Mouse (Mus musculus): ENCODE results near the gene Synpo2. TPM values are rescaled to one million over a fixed set of nuclear protein-coding genes. Genes with fewer than 3 reads are reported as not detected.
A peak's percentile ranks its signal among the peaks of the same experiment; 100 is the strongest.

Gene Synpo2
- polyA plus RNA-seq (2014; fragmentation: Nextera tagmentation; extraction: Ambion mirVana) = 0.28 and 1.1 TPM in 2 replicates

- ATAC-seq (ENCODE audit: low FRiP score, low TSS enrichment) = no peak; the same call in 1 of the 2 replicates
- Histone ChIP-seq H3K4me2 (ENCODE audit: low read length) (peak within 1 kb of the TSS; percentile 89), H3K27ac (replicated peaks; ENCODE audit: low read depth, low read length) (no peak within 1 kb of the TSS), H3K4me1 (ENCODE audit: control insufficient read depth, insufficient read depth, low read length) (peaks cover 11% of the 10 kb centered on the region; the same call in 1 of the 2 replicates), H3K9me3 (ENCODE audit: control insufficient read depth, low read length) (no peaks in the 10 kb centered on the region), H3K4me3 (replicated peaks; ENCODE audit: low read depth, low read length) (peak within 1 kb of the TSS; percentile 45), H3K9ac (replicated peaks; ENCODE audit: low read length) (peak within 1 kb of the TSS; percentile 45; the same call in 1 of the 2 replicates), H3K36me3 (ENCODE audit: control insufficient read depth, insufficient read depth, low read length) (no peaks in the 10 kb centered on the region), H3K27me3 (ENCODE audit: control insufficient read depth, insufficient read depth, low read length) (peaks cover 9% of the 10 kb centered on the region; the same call in 1 of the 2 replicates)
- DNase-seq = peak; percentile 71
- under 1% methylated on average over 20 of the region's 20 CpGs for WGBS
These were observed at the start of gene Synpo2 for GRCm38 (mm10) chr3:123235921-123236320. TSS of gene Synpo2 (minus strand) at chr3:123236149.

- Histone ChIP-seq H3K27me3 (ENCODE audit: control insufficient read depth, insufficient read depth, low read length) (no peaks in the 10 kb centered on the region), H3K4me2 (ENCODE audit: low read length) (no peak overlapping the region), H3K9ac (replicated peaks; ENCODE audit: low read length) (no peak overlapping the region), H3K36me3 (ENCODE audit: control insufficient read depth, insufficient read depth, low read length) (no peaks in the 10 kb centered on the region), H3K27ac (replicated peaks; ENCODE audit: low read depth, low read length) (no peak overlapping the region), H3K9me3 (ENCODE audit: control insufficient read depth, low read length) (no peaks in the 10 kb centered on the region), H3K4me1 (ENCODE audit: control insufficient read depth, insufficient read depth, low read length) (no peaks in the 10 kb centered on the region), H3K4me3 (replicated peaks; ENCODE audit: low read depth, low read length) (no peak overlapping the region)
- DNase-seq (no peak), ATAC-seq (ENCODE audit: low FRiP score, low TSS enrichment) (no peak)
These were observed 49.7 kb upstream of the Synpo2 start for GRCm38 (mm10) chr3:123285649-123286048.

GRCm38 (mm10) chr3:123284284-123284683 lies 48.3 kb upstream of the Synpo2 start:
- H3K4me1 ChIP-seq (ENCODE audit: control insufficient read depth, insufficient read depth, low read length) = no peaks in the 10 kb centered on the region

GRCm38 (mm10) chr3:123282866-123283615 lies 47.1 kb upstream of the Synpo2 start:
- Histone ChIP-seq H3K4me1 (ENCODE audit: control insufficient read depth, insufficient read depth, low read length) (no peaks in the 10 kb centered on the region), H3K27ac (replicated peaks; ENCODE audit: low read depth, low read length) (no peak overlapping the region), H3K4me3 (replicated peaks; ENCODE audit: low read depth, low read length) (no peak overlapping the region), H3K27me3 (ENCODE audit: control insufficient read depth, insufficient read depth, low read length) (no peaks in the 10 kb centered on the region), H3K36me3 (ENCODE audit: control insufficient read depth, insufficient read depth, low read length) (no peaks in the 10 kb centered on the region), H3K4me2 (ENCODE audit: low read length) (no peak overlapping the region), H3K9ac (replicated peaks; ENCODE audit: low read length) (no peak overlapping the region), H3K9me3 (ENCODE audit: control insufficient read depth, low read length) (no peaks in the 10 kb centered on the region)
- WGBS = 89% methylated on average over 12 of the region's 12 CpGs
- DNase-seq (no peak), ATAC-seq (ENCODE audit: low FRiP score, low TSS enrichment) (no peak)

More at GRCm38 (mm10) chr3:123284284-123284683, 48.3 kb upstream of the Synpo2 start:
- Histone ChIP-seq H3K9ac (replicated peaks; ENCODE audit: low read length) (no peak overlapping the region), H3K27ac (replicated peaks; ENCODE audit: low read depth, low read length) (no peak overlapping the region), H3K27me3 (ENCODE audit: control insufficient read depth, insufficient read depth, low read length) (no peaks in the 10 kb centered on the region), H3K9me3 (ENCODE audit: control insufficient read depth, low read length) (no peaks in the 10 kb centered on the region), H3K4me2 (ENCODE audit: low read length) (no peak overlapping the region), H3K36me3 (ENCODE audit: control insufficient read depth, insufficient read depth, low read length) (no peaks in the 10 kb centered on the region), H3K4me3 (replicated peaks; ENCODE audit: low read depth, low read length) (no peak overlapping the region)
- 95% methylated on average over 5 of the region's 5 CpGs for WGBS
- ATAC-seq (ENCODE audit: low FRiP score, low TSS enrichment) (no peak), DNase-seq (no peak)

GRCm38 (mm10) chr3:123267741-123268201 lies 31.8 kb upstream of the Synpo2 start:
- Histone ChIP-seq H3K27ac (replicated peaks; ENCODE audit: low read depth, low read length) (no peak overlapping the region), H3K4me2 (ENCODE audit: low read length) (peak overlapping the region; percentile 92), H3K4me1 (ENCODE audit: control insufficient read depth, insufficient read depth, low read length) (0 out of 2 replicates have a peak, but pooled peaks cover 3% of the 10 kb centered on the region), H3K27me3 (ENCODE audit: control insufficient read depth, insufficient read depth, low read length) (peaks cover 6% of the 10 kb centered on the region; the same call in 1 of the 2 replicates), H3K9ac (replicated peaks; ENCODE audit: low read length) (peak overlapping the region; percentile 54), H3K9me3 (ENCODE audit: control insufficient read depth, low read length) (no peaks in the 10 kb centered on the region), H3K36me3 (ENCODE audit: control insufficient read depth, insufficient read depth, low read length) (no peaks in the 10 kb centered on the region), H3K4me3 (replicated peaks; ENCODE audit: low read depth, low read length) (peak overlapping the region; percentile 69)
- DNase-seq (peak; percentile 60), ATAC-seq (ENCODE audit: low FRiP score, low TSS enrichment) (peak; percentile 25)
- under 1% methylated on average over 25 of the region's 25 CpGs for WGBS

GRCm38 (mm10) chr3:123266753-123267651 lies 31.1 kb upstream of the Synpo2 start, which contains the start of gene Sec24d:
TSS of gene Sec24d (plus strand) at chr3:123267455.
- no peaks in the 10 kb centered on the region for H3K9me3 ChIP-seq (ENCODE audit: control insufficient read depth, low read length)
- DNase-seq (peak; percentile 86), ATAC-seq (ENCODE audit: low FRiP score, low TSS enrichment) (peak; percentile 87)
- H3K4me3 ChIP-seq (replicated peaks; ENCODE audit: low read depth, low read length) = peak within 1 kb of the TSS; percentile 69
- no peak within 1 kb of the TSS for H3K27ac ChIP-seq (replicated peaks; ENCODE audit: low read depth, low read length)
- peaks cover 6% of the 10 kb centered on the region; the same call in 1 of the 2 replicates for H3K27me3 ChIP-seq (ENCODE audit: control insufficient read depth, insufficient read depth, low read length)
- 0 out of 2 replicates have a peak, but pooled peaks cover 3% of the 10 kb centered on the region for H3K4me1 ChIP-seq (ENCODE audit: control insufficient read depth, insufficient read depth, low read length)
- peak within 1 kb of the TSS; percentile 92 for H3K4me2 ChIP-seq (ENCODE audit: low read length)
- no peaks in the 10 kb centered on the region for H3K36me3 ChIP-seq (ENCODE audit: control insufficient read depth, insufficient read depth, low read length)
- H3K9ac ChIP-seq (replicated peaks; ENCODE audit: low read length) = peak within 1 kb of the TSS; percentile 54
- whole genome bisulfite sequencing = 3% methylated on average over 68 of the region's 68 CpGs

GRCm38 (mm10) chr3:123264706-123265105 lies 28.8 kb upstream of the Synpo2 start:
- H3K27me3 ChIP-seq (ENCODE audit: control insufficient read depth, insufficient read depth, low read length) = peaks cover 6% of the 10 kb centered on the region; the same call in 1 of the 2 replicates
- no peak overlapping the region for H3K4me2 ChIP-seq (ENCODE audit: low read length)
- DNase-seq (peak; percentile 7), ATAC-seq (ENCODE audit: low FRiP score, low TSS enrichment) (no peak)
- no peak overlapping the region for H3K27ac ChIP-seq (replicated peaks; ENCODE audit: low read depth, low read length)
- H3K9ac ChIP-seq (replicated peaks; ENCODE audit: low read length) = no peak overlapping the region
- H3K9me3 ChIP-seq (ENCODE audit: control insufficient read depth, low read length) = no peaks in the 10 kb centered on the region
- WGBS = 67% methylated on average over 6 of the region's 6 CpGs
- 0 out of 2 replicates have a peak, but pooled peaks cover 3% of the 10 kb centered on the region for H3K4me1 ChIP-seq (ENCODE audit: control insufficient read depth, insufficient read depth, low read length)
- no peak overlapping the region for H3K4me3 ChIP-seq (replicated peaks; ENCODE audit: low read depth, low read length)
- no peaks in the 10 kb centered on the region for H3K36me3 ChIP-seq (ENCODE audit: control insufficient read depth, insufficient read depth, low read length)

- DNase-seq (no peak), ATAC-seq (ENCODE audit: low FRiP score, low TSS enrichment) (no peak)
- Histone ChIP-seq H3K36me3 (ENCODE audit: control insufficient read depth, insufficient read depth, low read length) (no peaks in the 10 kb centered on the region), H3K4me2 (ENCODE audit: low read length) (no peak overlapping the region), H3K9ac (replicated peaks; ENCODE audit: low read length) (no peak overlapping the region), H3K4me1 (ENCODE audit: control insufficient read depth, insufficient read depth, low read length) (no peaks in the 10 kb centered on the region), H3K27ac (replicated peaks; ENCODE audit: low read depth, low read length) (no peak overlapping the region), H3K4me3 (replicated peaks; ENCODE audit: low read depth, low read length) (no peak overlapping the region), H3K9me3 (ENCODE audit: control insufficient read depth, low read length) (peaks cover 3% of the 10 kb centered on the region; the same call in 1 of the 2 replicates), H3K27me3 (ENCODE audit: control insufficient read depth, insufficient read depth, low read length) (no peaks in the 10 kb centered on the region)
- 80% methylated on average over 4 of the region's 4 CpGs for WGBS
These were observed 22.8 kb upstream of the Synpo2 start for GRCm38 (mm10) chr3:123258709-123259108.
